Mouse (Mus musculus): ENCODE measurements around the gene Ctsl. TPM values are rescaled to one million over a fixed set of nuclear protein-coding genes. Genes with fewer than 3 reads are reported as not detected.

The Ctsl gene
- 723 and 1,283 TPM in 2 replicates for polyA plus RNA-seq (2012; ENCODE audit: insufficient read depth, insufficient read length, low replicate concordance, missing spikeins)

DNA sequence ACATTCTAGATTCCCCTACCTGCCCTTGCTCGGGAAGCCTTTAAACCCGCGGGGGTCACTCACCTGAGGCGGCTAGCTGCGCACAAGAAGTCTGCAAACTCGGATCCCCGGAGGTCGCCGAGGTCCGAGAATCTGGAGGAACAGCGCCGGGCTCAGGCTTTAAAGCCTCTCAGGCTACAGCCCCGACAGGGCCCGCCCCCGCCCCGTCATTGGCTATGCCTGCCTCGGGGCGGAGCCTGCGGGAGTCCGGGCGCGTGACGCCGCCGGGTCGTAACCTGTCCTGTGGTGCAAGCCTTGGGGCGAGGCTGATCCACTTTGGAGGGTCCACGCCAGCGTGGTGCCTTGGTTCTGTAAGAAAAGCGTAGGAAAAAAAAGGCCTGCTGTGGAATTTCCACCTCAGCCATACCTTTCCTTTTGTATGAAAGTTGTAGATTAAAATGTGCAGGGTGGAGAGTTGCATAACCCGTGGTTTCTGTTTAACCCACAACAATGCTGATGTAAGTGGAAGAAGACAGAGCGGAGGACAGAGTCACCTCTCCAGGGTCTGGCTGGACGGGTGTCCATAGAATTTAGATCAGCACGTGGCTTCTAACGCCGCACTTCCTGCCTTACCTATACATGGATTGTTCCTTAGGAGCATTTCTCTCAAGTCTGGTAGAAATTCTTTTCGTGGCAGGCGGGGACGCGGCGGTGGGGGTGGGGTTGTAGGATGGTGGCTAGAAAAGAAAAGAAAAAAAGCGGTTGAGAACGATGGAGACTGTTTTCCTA is at the start of gene Ctsl:
TSS of gene Ctsl (minus strand) at position 718 of the 768 bp plus-strand sequence.
- TF ChIP-seq CTCF (IDR thresholded peaks at IDR 0.05; ENCODE audit: insufficient read depth, low read depth, low read length) (no peak), POLR2A (IDR thresholded peaks at IDR 0.05; ENCODE audit: insufficient read depth, low read depth, low read length) (peak; percentile 97)
- WGBS, result under 1% methylated on average over 43 of the region's 43 CpGs
- Histone ChIP-seq H3K4me3 (ENCODE audit: insufficient read depth, low read depth, low read length) (peak within 1 kb of the TSS; percentile 95), H3K4me1 (ENCODE audit: control insufficient read depth, insufficient read depth, low read length) (peaks cover 9% of the 10 kb centered on the region; the same call in 1 of the 2 replicates), H3K27ac (ENCODE audit: insufficient read depth, low read depth, low read length) (peak within 1 kb of the TSS; percentile 49)

DNA sequence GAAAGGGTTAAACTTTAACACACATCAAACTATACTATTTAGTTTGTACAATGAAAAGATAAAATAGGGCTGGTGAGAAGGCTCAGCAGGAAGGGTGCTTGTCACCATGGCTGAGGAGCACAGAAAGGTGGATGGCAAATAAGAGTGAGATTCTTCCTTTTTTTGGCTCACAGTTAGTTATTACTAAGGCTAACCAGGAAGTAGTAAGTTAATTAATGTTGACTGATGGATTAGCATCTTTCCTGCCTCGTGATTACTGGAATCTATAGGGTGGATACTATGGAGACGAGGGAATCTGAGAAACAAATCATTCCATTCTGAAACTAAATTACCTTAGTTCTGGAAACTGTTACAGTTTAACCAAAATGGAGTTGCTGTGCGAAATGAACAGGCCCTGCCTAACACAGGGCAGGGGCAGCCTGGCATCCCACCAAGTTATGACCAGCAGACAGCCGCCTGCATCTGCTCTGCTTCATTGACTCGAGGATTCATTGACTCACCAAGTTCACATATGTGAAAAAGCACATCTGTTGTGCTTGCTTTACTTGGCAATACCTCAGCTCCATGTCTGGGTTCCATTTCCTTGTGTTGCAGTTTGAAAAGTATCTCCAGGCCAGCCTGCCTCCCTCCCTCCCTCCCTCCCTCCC is 46.4 kb upstream of the Ctsl start:
- no peak overlapping the region for H3K27ac ChIP-seq (ENCODE audit: insufficient read depth, low read depth, low read length)
- TF ChIP-seq CTCF (IDR thresholded peaks at IDR 0.05; ENCODE audit: insufficient read depth, low read depth, low read length) (no peak), POLR2A (IDR thresholded peaks at IDR 0.05; ENCODE audit: insufficient read depth, low read depth, low read length) (no peak)
- H3K4me1 ChIP-seq (ENCODE audit: control insufficient read depth, insufficient read depth, low read length), result no peaks in the 10 kb centered on the region
- H3K4me3 ChIP-seq (ENCODE audit: insufficient read depth, low read depth, low read length), result no peak overlapping the region
- 56% methylated on average over 5 of the region's 5 CpGs for WGBS

DNA sequence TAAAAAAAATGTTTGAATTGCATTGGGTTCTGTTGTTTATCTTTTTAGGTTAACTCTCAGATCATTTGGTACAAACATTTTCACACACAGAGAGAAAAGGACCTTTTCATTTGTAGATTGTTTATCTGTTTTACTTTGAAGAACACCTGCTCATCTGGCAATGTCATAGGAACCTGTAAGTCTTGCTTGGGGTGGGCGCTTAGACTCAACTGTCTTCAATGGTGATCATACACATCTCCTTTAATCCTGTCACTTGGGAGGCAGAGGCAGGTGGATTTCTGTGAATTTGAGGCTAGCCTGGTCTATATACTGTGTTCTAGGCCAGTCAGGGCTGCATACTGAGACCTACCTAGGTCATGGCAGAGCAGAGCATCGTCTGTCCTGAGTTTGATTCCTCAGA is 45.0 kb upstream of the Ctsl start:
- H3K4me3 ChIP-seq (ENCODE audit: insufficient read depth, low read depth, low read length), result no peak overlapping the region
- TF ChIP-seq POLR2A (IDR thresholded peaks at IDR 0.05; ENCODE audit: insufficient read depth, low read depth, low read length) (no peak), CTCF (IDR thresholded peaks at IDR 0.05; ENCODE audit: insufficient read depth, low read depth, low read length) (no peak)
- WGBS, result 84% methylated on average over 2 of the region's 2 CpGs
- H3K4me1 ChIP-seq (ENCODE audit: control insufficient read depth, insufficient read depth, low read length), result no peaks in the 10 kb centered on the region
- no peak overlapping the region for H3K27ac ChIP-seq (ENCODE audit: insufficient read depth, low read depth, low read length)

DNA sequence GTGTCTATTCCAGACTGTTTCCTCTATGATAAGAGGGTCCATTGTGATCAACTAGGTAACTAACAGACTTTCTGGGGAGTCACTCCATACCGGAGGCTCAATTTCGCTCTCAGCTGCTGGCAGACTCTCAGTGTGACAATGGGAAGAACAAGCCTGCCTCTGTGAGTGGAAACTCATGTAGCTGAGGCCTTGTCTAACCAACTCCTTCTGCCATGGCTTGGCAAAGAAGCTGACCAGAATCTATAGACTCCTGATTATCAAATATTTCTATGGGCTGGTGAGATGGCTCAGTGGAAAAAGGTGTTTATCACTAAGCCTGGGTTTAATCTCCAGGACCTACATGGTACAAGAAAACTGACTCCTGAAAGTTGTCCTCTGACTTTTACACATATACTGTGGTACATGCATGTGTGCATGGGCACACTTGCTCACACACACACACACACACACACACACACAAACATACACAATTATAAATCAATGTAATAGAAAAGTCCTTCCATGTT is 42.1 kb upstream of the Ctsl start:
- TF ChIP-seq POLR2A (IDR thresholded peaks at IDR 0.05; ENCODE audit: insufficient read depth, low read depth, low read length), result no peak
- no peak for TF ChIP-seq CTCF (IDR thresholded peaks at IDR 0.05; ENCODE audit: insufficient read depth, low read depth, low read length)
- WGBS, result 73% methylated on average over 2 of the region's 2 CpGs

DNA sequence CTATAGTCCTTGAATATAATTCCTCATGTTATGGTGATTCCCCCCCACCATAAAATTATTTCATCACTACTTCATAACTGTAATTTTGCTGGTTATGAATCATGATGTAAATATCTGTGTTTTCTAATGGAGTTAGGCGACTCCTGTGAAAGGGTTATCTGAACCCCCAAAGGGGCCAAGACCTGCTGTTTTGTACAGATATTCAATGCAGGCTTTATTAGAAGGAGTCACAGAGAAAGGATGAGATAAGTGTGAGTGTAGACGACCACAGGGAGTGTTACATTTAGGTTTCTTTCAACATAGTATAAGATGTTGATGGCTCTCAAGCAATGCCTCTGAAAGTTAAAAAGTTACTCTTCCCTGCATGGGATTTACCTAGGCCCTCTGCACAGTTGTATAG is 40.6 kb upstream of the Ctsl start:
- Histone ChIP-seq H3K27ac (ENCODE audit: insufficient read depth, low read depth, low read length) (no peak overlapping the region), H3K4me1 (ENCODE audit: control insufficient read depth, insufficient read depth, low read length) (no peaks in the 10 kb centered on the region), H3K4me3 (ENCODE audit: insufficient read depth, low read depth, low read length) (no peak overlapping the region)
- TF ChIP-seq CTCF (IDR thresholded peaks at IDR 0.05; ENCODE audit: insufficient read depth, low read depth, low read length) (no peak), POLR2A (IDR thresholded peaks at IDR 0.05; ENCODE audit: insufficient read depth, low read depth, low read length) (no peak)
- 83% methylated on average over 2 of the region's 2 CpGs for WGBS

More for the DNA sequence above, 42.1 kb upstream of the Ctsl start:
- Histone ChIP-seq H3K4me3 (ENCODE audit: insufficient read depth, low read depth, low read length) (no peak overlapping the region), H3K4me1 (ENCODE audit: control insufficient read depth, insufficient read depth, low read length) (no peaks in the 10 kb centered on the region), H3K27ac (ENCODE audit: insufficient read depth, low read depth, low read length) (no peak overlapping the region)

DNA sequence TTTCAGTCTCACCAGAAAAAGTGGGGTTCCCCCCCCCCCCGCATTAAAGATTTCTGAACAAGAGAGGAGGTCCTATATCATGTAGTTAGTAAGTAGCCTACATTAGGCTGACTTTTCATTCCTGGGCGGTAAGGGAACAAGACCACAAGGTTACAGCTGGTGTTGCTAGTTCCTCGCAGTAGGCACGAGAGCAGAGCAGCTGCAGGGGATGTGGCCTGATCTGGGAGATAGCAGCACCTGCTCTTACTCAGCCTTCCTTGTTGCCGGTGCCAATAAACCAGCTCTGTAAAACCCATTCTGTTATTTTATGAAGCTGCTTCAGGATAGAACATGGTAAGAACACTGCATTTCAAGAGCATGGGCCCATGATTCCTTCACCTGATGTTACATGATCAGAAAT is 39.9 kb upstream of the Ctsl start:
- H3K4me3 ChIP-seq (ENCODE audit: insufficient read depth, low read depth, low read length), result no peak overlapping the region
- TF ChIP-seq CTCF (IDR thresholded peaks at IDR 0.05; ENCODE audit: insufficient read depth, low read depth, low read length) (no peak), POLR2A (IDR thresholded peaks at IDR 0.05; ENCODE audit: insufficient read depth, low read depth, low read length) (no peak)
- no peaks in the 10 kb centered on the region for H3K4me1 ChIP-seq (ENCODE audit: control insufficient read depth, insufficient read depth, low read length)
- H3K27ac ChIP-seq (ENCODE audit: insufficient read depth, low read depth, low read length), result no peak overlapping the region
- WGBS, result 76% methylated on average over 5 of the region's 5 CpGs

DNA sequence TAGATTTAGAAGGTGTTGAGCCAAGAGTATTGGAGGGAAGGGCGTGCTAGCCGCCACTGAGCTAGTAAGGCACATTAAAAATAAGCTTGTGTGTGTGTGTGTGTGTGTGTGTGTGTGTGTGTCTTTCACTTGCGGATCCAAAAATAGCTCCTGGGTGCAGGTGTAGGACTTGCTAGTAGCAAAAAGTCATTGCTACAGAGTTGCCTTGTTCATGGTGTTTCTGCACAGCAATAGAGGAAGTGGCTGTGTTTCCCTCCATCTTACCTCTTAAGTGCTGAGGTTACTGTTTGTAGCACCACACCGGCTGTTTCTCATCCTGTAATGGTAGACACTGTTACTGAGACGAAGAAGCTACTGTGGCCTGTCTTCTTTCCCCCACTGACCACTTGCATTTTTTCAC is 37.3 kb upstream of the Ctsl start:
- 91% methylated on average over 5 of the region's 5 CpGs for WGBS
- no peak overlapping the region for H3K27ac ChIP-seq (ENCODE audit: insufficient read depth, low read depth, low read length)
- no peak for TF ChIP-seq POLR2A (IDR thresholded peaks at IDR 0.05; ENCODE audit: insufficient read depth, low read depth, low read length)
- no peak for TF ChIP-seq CTCF (IDR thresholded peaks at IDR 0.05; ENCODE audit: insufficient read depth, low read depth, low read length)
- no peak overlapping the region for H3K4me3 ChIP-seq (ENCODE audit: insufficient read depth, low read depth, low read length)
- no peaks in the 10 kb centered on the region for H3K4me1 ChIP-seq (ENCODE audit: control insufficient read depth, insufficient read depth, low read length)

DNA sequence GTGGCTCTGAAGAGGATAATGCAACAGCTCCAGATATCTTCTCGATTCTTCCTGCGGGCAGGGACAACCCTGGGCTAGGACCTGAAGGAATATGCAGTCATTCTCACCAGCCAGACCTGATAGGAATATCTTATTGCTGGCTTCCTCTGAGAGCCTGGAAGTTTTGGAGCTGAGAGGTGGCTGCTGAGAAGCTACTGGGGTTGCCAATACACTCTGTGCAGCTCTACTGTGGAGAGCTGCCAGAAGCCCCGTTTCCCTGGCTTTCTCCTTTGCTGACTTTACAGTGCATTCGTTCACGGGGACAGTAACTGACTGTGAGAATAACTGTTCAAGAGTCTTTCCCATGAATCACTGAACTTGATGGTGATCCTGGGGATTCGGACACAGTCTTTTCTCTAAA is 34.9 kb upstream of the Ctsl start:
- Histone ChIP-seq H3K4me1 (ENCODE audit: control insufficient read depth, insufficient read depth, low read length) (no peaks in the 10 kb centered on the region), H3K27ac (ENCODE audit: insufficient read depth, low read depth, low read length) (no peak overlapping the region), H3K4me3 (ENCODE audit: insufficient read depth, low read depth, low read length) (no peak overlapping the region)
- TF ChIP-seq POLR2A (IDR thresholded peaks at IDR 0.05; ENCODE audit: insufficient read depth, low read depth, low read length) (no peak), CTCF (IDR thresholded peaks at IDR 0.05; ENCODE audit: insufficient read depth, low read depth, low read length) (no peak)
- 31% methylated on average over 6 of the region's 6 CpGs for whole genome bisulfite sequencing

DNA sequence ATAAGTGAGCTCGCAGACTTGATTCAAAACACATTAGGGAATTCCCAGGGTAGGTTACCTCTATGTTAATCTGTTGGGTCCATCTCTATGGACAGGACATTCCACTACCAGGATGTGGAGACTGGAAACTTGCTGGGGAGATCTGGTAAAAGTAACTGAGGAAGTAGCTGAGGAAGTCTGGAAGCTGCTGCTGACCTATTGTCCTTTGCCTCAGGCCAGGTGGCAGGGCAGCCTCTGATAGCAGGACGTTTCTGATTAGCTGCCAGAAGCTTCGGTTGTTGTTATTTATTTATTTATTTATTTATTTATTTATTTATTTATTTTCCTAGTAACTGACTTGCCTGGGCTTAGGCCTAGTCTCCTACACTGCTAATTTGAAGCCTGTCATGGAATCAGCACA is 32.8 kb upstream of the Ctsl start:
- no peak for TF ChIP-seq POLR2A (IDR thresholded peaks at IDR 0.05; ENCODE audit: insufficient read depth, low read depth, low read length)
- TF ChIP-seq CTCF (IDR thresholded peaks at IDR 0.05; ENCODE audit: insufficient read depth, low read depth, low read length), result no peak
- no peak overlapping the region for H3K4me3 ChIP-seq (ENCODE audit: insufficient read depth, low read depth, low read length)
- 79% methylated on average over 3 of the region's 3 CpGs for WGBS

More for the DNA sequence above, 32.8 kb upstream of the Ctsl start:
- no peaks in the 10 kb centered on the region for H3K4me1 ChIP-seq (ENCODE audit: control insufficient read depth, insufficient read depth, low read length)
- no peak overlapping the region for H3K27ac ChIP-seq (ENCODE audit: insufficient read depth, low read depth, low read length)

All from olfactory bulb, adult 2 months (tissue).